9 mouse cellular contexts compared by ENCODE assay signal in genomic region chr8:104373779-104374178, GRCm38 (mm10). TPM values are rescaled to one million over a fixed set of nuclear protein-coding genes. Genes with fewer than 3 reads are reported as not detected.
DNase-seq lines count a peak whose midpoint lies in the region; ATAC-seq and TF ChIP-seq lines count a peak whose summit lies in the region.
"Had no signal": no experiment of that assay in that cellular context is flagged by ENCODE, and none has a peak within 500 bp of the region (broad histone marks: within the 10 kb centered on the region; RNA-seq: fewer than 3 reads in every experiment).

No protein-coding gene starts in this region.

- peak overlapping the region; percentile 15; the same call in 1 of the 2 replicates for H3K4me2 ChIP-seq in liver, postnatal 0 days (ENCODE audit: low read depth, low read length)
- no peak overlapping the region for H3K4me2 ChIP-seq in liver, embryonic 11.5 days

- peaks cover 14% of the 10 kb centered on the region for H3K4me1 ChIP-seq in liver, postnatal 0 days (ENCODE audit: insufficient read depth)
- H3K4me1 ChIP-seq in liver, embryonic 11.5 days (replicated peaks; ENCODE audit: control insufficient read depth, insufficient read depth, low read length): no peaks in the 10 kb centered on the region
- peaks cover 46% of the 10 kb centered on the region for H3K4me1 ChIP-seq in hindbrain, embryonic 10.5 days (replicated peaks)

- TF ChIP-seq CTCF in liver, postnatal 0 days (IDR thresholded peaks at IDR 0.05; ENCODE audit: low read depth): peak; percentile 46

- no peak for TF ChIP-seq EP300 in liver, postnatal 0 days (IDR thresholded peaks at IDR 0.05; ENCODE audit: low read depth)

- whole genome bisulfite sequencing in liver, postnatal 0 days (ENCODE audit: insufficient replicate concordance): 63% methylated on average over 11 of the region's 11 CpGs
- WGBS in liver, embryonic 11.5 days: 79% methylated on average over 11 of the region's 11 CpGs
- WGBS in hindbrain, embryonic 10.5 days: 84% methylated on average over 11 of the region's 11 CpGs

- H3K4me3 ChIP-seq in liver, postnatal 0 days (ENCODE audit: low read depth, low read length): no peak overlapping the region
- no peak overlapping the region for H3K4me3 ChIP-seq in liver, embryonic 11.5 days (ENCODE audit: low read depth, low read length)
- H3K4me3 ChIP-seq in hindbrain, embryonic 10.5 days: no peak overlapping the region

- ATAC-seq in liver, postnatal 0 days: 0 out of 2 replicates have a peak, but pooled peaks have one; percentile 10
- ATAC-seq in liver, embryonic 11.5 days (replicated peaks; ENCODE audit: low FRiP score): no peak

- H3K27me3 ChIP-seq in liver, postnatal 0 days (ENCODE audit: insufficient read depth, low read length): no peaks in the 10 kb centered on the region
- no peaks in the 10 kb centered on the region for H3K27me3 ChIP-seq in liver, embryonic 11.5 days (replicated peaks; ENCODE audit: control insufficient read depth, insufficient read depth, low read length)
- no peaks in the 10 kb centered on the region for H3K27me3 ChIP-seq in splenic B cell, adult 2 months (ENCODE audit: control insufficient read depth, insufficient read depth, low read length, poor library complexity, severe bottlenecking)
- H3K27me3 ChIP-seq in hindbrain, embryonic 10.5 days (ENCODE audit: insufficient read depth, poor library complexity, severe bottlenecking): no peaks in the 10 kb centered on the region

- no peak overlapping the region for H3K9ac ChIP-seq in liver, postnatal 0 days (replicated peaks)
- no peak overlapping the region for H3K9ac ChIP-seq in liver, embryonic 11.5 days (ENCODE audit: low read depth, low read length)

- DNase-seq in adrenal gland, postnatal 14 days: peak; percentile 23
- no peak for DNase-seq in adrenal gland, adult 2 months
- no peak for DNase-seq in liver, postnatal 0 days
- DNase-seq in liver, embryonic 11.5 days (ENCODE audit: low spot score): no peak
- DNase-seq in kidney, postnatal 10 days: peak; percentile 34
- DNase-seq in splenic B cell, adult 2 months (ENCODE audit: low read depth, low spot score): peak; percentile 6
- DNase-seq in gastrocnemius, postnatal 25 days: no peak
- no peak for DNase-seq in hindbrain, embryonic 10.5 days (ENCODE audit: low spot score)

- no peaks in the 10 kb centered on the region for H3K9me3 ChIP-seq in liver, postnatal 0 days (ENCODE audit: low read length)
- no peaks in the 10 kb centered on the region for H3K9me3 ChIP-seq in liver, embryonic 11.5 days (ENCODE audit: control insufficient read depth, low read length)
- no peaks in the 10 kb centered on the region for H3K9me3 ChIP-seq in hindbrain, embryonic 10.5 days

- peak overlapping the region; percentile 89 for H3K27ac ChIP-seq in liver, postnatal 0 days (ENCODE audit: low read depth)
- H3K27ac ChIP-seq in liver, embryonic 11.5 days (ENCODE audit: low read depth, low read length): no peak overlapping the region
- H3K27ac ChIP-seq in hindbrain, embryonic 10.5 days: no peak overlapping the region

- no peaks in the 10 kb centered on the region for H3K36me3 ChIP-seq in liver, postnatal 0 days (replicated peaks; ENCODE audit: insufficient read depth, low read length)
- H3K36me3 ChIP-seq in liver, embryonic 11.5 days (ENCODE audit: control insufficient read depth, insufficient read depth, low read length): no peaks in the 10 kb centered on the region
- H3K36me3 ChIP-seq in splenic B cell, adult 2 months (ENCODE audit: control insufficient read depth, insufficient read depth, low read length, poor library complexity, severe bottlenecking): no peaks in the 10 kb centered on the region
- H3K36me3 ChIP-seq in hindbrain, embryonic 10.5 days: no peaks in the 10 kb centered on the region

RNA-seq across cellular contexts. Expression of gene Cmtm4, which starts 21.8 kb away (rescaled TPM):
- total RNA-seq in adrenal gland, postnatal 14 days (2021): 36.8 and 40.9 TPM in 2 replicates
- 10 to 100 TPM; 31.1 to 53.2 TPM for total RNA-seq in adrenal gland, adult 2 months (2021)
- polyA plus RNA-seq in adrenal gland, adult 2 months (2012; rRNA removed): 19.1 and 19.5 TPM in 2 replicates
- polyA plus RNA-seq in liver, postnatal 0 days (2015; fragmentation: Nextera tagmentation; extraction: Ambion mirVana): 0.94 and 1.1 TPM in 2 replicates
- polyA plus RNA-seq in liver, embryonic 11.5 days (2014; fragmentation: Nextera tagmentation; extraction: Ambion mirVana): 1.2 and 1.3 TPM in 2 replicates
- total RNA-seq in gastrocnemius, postnatal 25 days (2021): 1 to 10 TPM; 3.7 to 4.1 TPM
- 1.9 TPM in 2 replicates for polyA plus RNA-seq in hindbrain, embryonic 10.5 days (2016; fragmentation: Nextera tagmentation; extraction: Ambion mirVana)

RNA-seq across cellular contexts. Expression of gene Cmtm3, which starts 34.6 kb away (rescaled TPM):
- 61.1 and 67.9 TPM in 2 replicates for total RNA-seq in adrenal gland, postnatal 14 days (2021)
- total RNA-seq in adrenal gland, adult 2 months (2021): 100 to 1,000 TPM in 1 of 2 experiments, 10 to 100 TPM in 1; 56.9 to 110 TPM
- 336 and 405 TPM in 2 replicates for polyA plus RNA-seq in adrenal gland, adult 2 months (2012; rRNA removed)
- 24.9 and 25.0 TPM in 2 replicates for polyA plus RNA-seq in liver, postnatal 0 days (2015; fragmentation: Nextera tagmentation; extraction: Ambion mirVana)
- 62.4 and 65.0 TPM in 2 replicates for polyA plus RNA-seq in liver, embryonic 11.5 days (2014; fragmentation: Nextera tagmentation; extraction: Ambion mirVana)
- total RNA-seq in gastrocnemius, postnatal 25 days (2021): 10 to 100 TPM in 1 of 2 experiments, 1 to 10 TPM in 1; 8.5 to 10.3 TPM
- 76.5 and 83.1 TPM in 2 replicates for polyA plus RNA-seq in hindbrain, embryonic 10.5 days (2016; fragmentation: Nextera tagmentation; extraction: Ambion mirVana)

RNA-seq across cellular contexts. Expression of gene Cmtm2b, which starts 51.7 kb away (rescaled TPM):
- not detected in 2 replicates for total RNA-seq in adrenal gland, postnatal 14 days (2021)
- total RNA-seq in adrenal gland, adult 2 months (2021): not detected
- not detected in 2 replicates for polyA plus RNA-seq in adrenal gland, adult 2 months (2012; rRNA removed)
- not detected in 2 replicates for polyA plus RNA-seq in liver, postnatal 0 days (2015; fragmentation: Nextera tagmentation; extraction: Ambion mirVana)
- polyA plus RNA-seq in liver, embryonic 11.5 days (2014; fragmentation: Nextera tagmentation; extraction: Ambion mirVana): not detected in 2 replicates
- total RNA-seq in gastrocnemius, postnatal 25 days (2021): not detected
- not detected in 2 replicates for polyA plus RNA-seq in hindbrain, embryonic 10.5 days (2016; fragmentation: Nextera tagmentation; extraction: Ambion mirVana)
- polyA plus RNA-seq: C2C12 had no signal

RNA-seq across cellular contexts. Expression of gene Gm11020, which starts 52.4 kb away (rescaled TPM):
- not detected in 2 replicates for total RNA-seq in adrenal gland, postnatal 14 days (2021)
- total RNA-seq in adrenal gland, adult 2 months (2021): not detected
- not detected in 2 replicates for polyA plus RNA-seq in adrenal gland, adult 2 months (2012; rRNA removed)
- not detected in 2 replicates for polyA plus RNA-seq in liver, postnatal 0 days (2015; fragmentation: Nextera tagmentation; extraction: Ambion mirVana)
- not detected in 2 replicates for polyA plus RNA-seq in liver, embryonic 11.5 days (2014; fragmentation: Nextera tagmentation; extraction: Ambion mirVana)
- total RNA-seq in gastrocnemius, postnatal 25 days (2021): not detected
- not detected in 2 replicates for polyA plus RNA-seq in hindbrain, embryonic 10.5 days (2016; fragmentation: Nextera tagmentation; extraction: Ambion mirVana)
- polyA plus RNA-seq: C2C12 had no signal

Comparison
In these comparisons a context has a peak if more than half of its experiments do, and no peak if none do; other contexts are left out.
1. DNase-seq: peak in adrenal gland, postnatal 14 days (single experiment), kidney, postnatal 10 days (single experiment) and splenic B cell, adult 2 months (single experiment); none in adrenal gland, adult 2 months (single experiment), liver, postnatal 0 days (single experiment), liver, embryonic 11.5 days (single experiment), gastrocnemius, postnatal 25 days (single experiment) and hindbrain, embryonic 10.5 days (single experiment).